In the genomic region with DNA sequence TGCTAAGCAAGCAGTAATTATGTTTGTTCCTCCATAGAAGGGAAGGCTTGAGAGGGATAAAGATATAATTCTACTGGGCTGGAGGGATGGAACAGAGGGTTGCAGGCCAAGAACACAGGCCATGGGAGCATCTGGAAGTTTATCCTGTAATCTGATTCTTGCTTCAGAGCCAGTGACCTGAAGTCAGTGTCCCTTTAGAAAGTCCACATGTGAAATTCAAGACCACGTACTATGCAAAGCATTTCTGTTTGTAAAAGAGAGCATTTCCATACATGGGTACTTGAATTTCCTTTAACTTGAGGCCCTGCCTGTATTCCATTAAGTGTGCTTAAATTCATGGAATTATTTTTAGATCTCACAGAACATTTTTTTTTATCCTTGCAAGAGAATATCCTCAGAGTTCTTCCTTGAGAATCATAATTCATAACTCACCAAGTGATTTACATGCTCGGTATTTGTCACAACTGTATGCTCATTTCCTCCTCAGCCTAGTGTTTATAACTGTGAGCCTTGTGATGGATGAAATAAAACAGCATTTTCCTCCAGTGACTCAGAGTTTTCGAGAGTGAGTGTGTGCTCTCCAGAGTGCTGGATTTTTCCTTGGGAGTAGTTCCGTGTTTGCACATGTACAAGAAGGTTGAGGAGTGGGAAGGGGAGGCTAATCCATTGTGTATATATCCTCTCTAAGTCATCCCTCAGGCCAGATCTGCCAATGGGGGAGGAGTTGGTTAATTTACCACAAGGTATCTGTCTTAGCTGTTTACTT, we compare ENCODE assay signal across 10 mouse cellular contexts.
DNase-seq lines count a peak whose midpoint lies in the region; ATAC-seq lines count a peak whose summit lies in the region.
"Had no signal": no experiment of that assay in that cellular context is flagged by ENCODE, and none has a peak within 500 bp of the region (broad histone marks: within the 10 kb centered on the region; RNA-seq: fewer than 3 reads in every experiment).

No protein-coding gene starts in this region.

- no peak overlapping the region for H3K9ac ChIP-seq in intestine, embryonic 16.5 days (ENCODE audit: low read depth, low read length)
- H3K9ac ChIP-seq in stomach, embryonic 16.5 days (ENCODE audit: low read length): no peak overlapping the region
- H3K9ac ChIP-seq: hindbrain, embryonic 15.5 days; limb, embryonic 12.5 days had no signal

- H3K27me3 ChIP-seq in intestine, embryonic 16.5 days (replicated peaks; ENCODE audit: control insufficient read depth, insufficient read depth, low read length): no peaks in the 10 kb centered on the region
- no peaks in the 10 kb centered on the region for H3K27me3 ChIP-seq in stomach, embryonic 16.5 days (ENCODE audit: control insufficient read depth, insufficient read depth, low read length)
- H3K27me3 ChIP-seq: hindbrain, embryonic 15.5 days; limb, embryonic 12.5 days had no signal

- no peak overlapping the region for H3K4me3 ChIP-seq in intestine, embryonic 16.5 days (ENCODE audit: low read length)
- H3K4me3 ChIP-seq in stomach, embryonic 16.5 days (replicated peaks; ENCODE audit: low read length): no peak overlapping the region
- H3K4me3 ChIP-seq: hindbrain, embryonic 15.5 days; limb, embryonic 12.5 days had no signal

- H3K27ac ChIP-seq in intestine, embryonic 16.5 days (ENCODE audit: low read length): peak overlapping the region; percentile 46
- peak overlapping the region; percentile 77 for H3K27ac ChIP-seq in stomach, embryonic 16.5 days (ENCODE audit: low read length)
- H3K27ac ChIP-seq: hindbrain, embryonic 15.5 days; limb, embryonic 12.5 days had no signal

- WGBS in intestine, embryonic 16.5 days: 24% methylated on average over 4 of the region's 4 CpGs
- 19% methylated on average over 4 of the region's 4 CpGs for WGBS in stomach, embryonic 16.5 days

- ATAC-seq in intestine, embryonic 16.5 days: peak; percentile 88
- ATAC-seq in stomach, embryonic 16.5 days (ENCODE audit: insufficient read depth, low FRiP score): peak; percentile 72; the same call in 1 of the 2 replicates

- DNase-seq in embryo, embryonic 10 days (ENCODE audit: low spot score): peak; percentile 18
- DNase-seq in embryo, embryonic 9.5 days (ENCODE audit: extremely low spot score): no peak
- DNase-seq in kidney, postnatal 14 days: peak; percentile 17
- DNase-seq in kidney, adult 8-10 months: no peak
- no peak for DNase-seq in spleen, postnatal 10 days (ENCODE audit: low spot score in 2 of 2)
- DNase-seq in retina, embryonic 14.5 days (ENCODE audit: low spot score): no peak

- H3K4me1 ChIP-seq in intestine, embryonic 16.5 days (ENCODE audit: control insufficient read depth, insufficient read depth, low read length): peaks cover 21% of the 10 kb centered on the region
- peaks cover 15% of the 10 kb centered on the region for H3K4me1 ChIP-seq in stomach, embryonic 16.5 days (ENCODE audit: control insufficient read depth, insufficient read depth, low read length)

- H3K4me2 ChIP-seq in intestine, embryonic 16.5 days (ENCODE audit: low read depth, low read length): no peak overlapping the region
- H3K4me2 ChIP-seq in stomach, embryonic 16.5 days (ENCODE audit: low read depth, low read length): no peak overlapping the region
- H3K4me2 ChIP-seq: hindbrain, embryonic 15.5 days; limb, embryonic 12.5 days had no signal

- no peaks in the 10 kb centered on the region for H3K9me3 ChIP-seq in intestine, embryonic 16.5 days (ENCODE audit: control insufficient read depth, low read length)
- H3K9me3 ChIP-seq in stomach, embryonic 16.5 days (replicated peaks; ENCODE audit: control insufficient read depth, low read length): no peaks in the 10 kb centered on the region
- H3K9me3 ChIP-seq: hindbrain, embryonic 15.5 days; limb, embryonic 12.5 days had no signal

- no peaks in the 10 kb centered on the region for H3K36me3 ChIP-seq in intestine, embryonic 16.5 days (ENCODE audit: control insufficient read depth, insufficient read depth, low read length)
- no peaks in the 10 kb centered on the region for H3K36me3 ChIP-seq in stomach, embryonic 16.5 days (ENCODE audit: control insufficient read depth, insufficient read depth, low read length)
- H3K36me3 ChIP-seq: hindbrain, embryonic 15.5 days; limb, embryonic 12.5 days had no signal

Comparison
In these comparisons a context has a peak if more than half of its experiments do, and no peak if none do; other contexts are left out.
1. DNase-seq: peak in embryo, embryonic 10 days (single experiment) and kidney, postnatal 14 days (single experiment); none in embryo, embryonic 9.5 days (single experiment), kidney, adult 8-10 months (0 of 2), spleen, postnatal 10 days (0 of 2) and retina, embryonic 14.5 days (single experiment).